Mouse (Mus musculus) gastrocnemius, postnatal 10 days (tissue): ENCODE results near the gene Usp29. TPM values are rescaled to one million over a fixed set of nuclear protein-coding genes. Genes with fewer than 3 reads are reported as not detected.

ENCODE experiments used
- DNase-seq: peaks from one replicate; pipeline ENCODE4 v3.0.0; 2021; ENCODE audit warnings: mixed read lengths
- long read RNA-seq, 2 experiments: library from polyadenylated mRNA; stranded (forward); transcript quantifications; one replicate each; pipeline ENCODE4 v2.0.0; 2021
- total RNA-seq, 2 experiments: library from RNA; stranded (reverse); gene quantifications; 2 replicates each; pipeline ENCODE4 v1.2.3; 2021

The Usp29 gene
- total RNA-seq, result 1 to 10 TPM; 5.9 to 6.5 TPM
- long read RNA-seq, experiment 1, partial matches to known transcripts, result 0 of 2 reads
- long read RNA-seq, experiment 1, other reads (novel, unspliced or antisense), result 2 of 2 reads
- long read RNA-seq, experiment 2, partial matches to known transcripts, result 0 of 3 reads
- long read RNA-seq, experiment 2, other reads (novel, unspliced or antisense), result 3 of 3 reads

GRCm38 (mm10) chr7:6730241-6730640, at the start of gene Usp29, which contains the start of gene Peg3:
Gene Usp29, plus strand, starts transcription at chr7:6730578.
Gene Peg3, minus strand, starts transcription at chr7:6730431.
- peak; percentile 83 for DNase-seq

- no peak for DNase-seq
These were observed 44.9 kb upstream of the Usp29 start for GRCm38 (mm10) chr7:6685511-6685910.

GRCm38 (mm10) chr7:6696241-6697045, 33.9 kb upstream of the Usp29 start, which contains the start of gene Zim1:
Gene Zim1, minus strand, starts transcription at chr7:6696450.
- peak; percentile 82 for DNase-seq

- no peak for DNase-seq
These were observed 31.1 kb upstream of the Usp29 start for GRCm38 (mm10) chr7:6699230-6699629.

- no peak for DNase-seq
These were observed 22.9 kb upstream of the Usp29 start for GRCm38 (mm10) chr7:6707416-6708015.

- DNase-seq, result no peak
These were observed 21.8 kb upstream of the Usp29 start for GRCm38 (mm10) chr7:6708451-6709180.

GRCm38 (mm10) chr7:6709396-6709795, 21.0 kb upstream of the Usp29 start:
- no peak for DNase-seq

GRCm38 (mm10) chr7:6727351-6728121, 2.8 kb upstream of the Usp29 start:
- peak; percentile 73 for DNase-seq

GRCm38 (mm10) chr7:6728263-6728931, 2.0 kb upstream of the Usp29 start:
- DNase-seq, result peak; percentile 79

- peak; percentile 94 for DNase-seq
These were observed 1.1 kb upstream of the Usp29 start for GRCm38 (mm10) chr7:6729061-6729817.

- no peak for DNase-seq
These were observed 423 bp downstream of the Usp29 start for GRCm38 (mm10) chr7:6730801-6731200.

- no peak for DNase-seq
These were observed 995 bp downstream of the Usp29 start for GRCm38 (mm10) chr7:6731373-6731772.

GRCm38 (mm10) chr7:6731930-6732329, 1.6 kb downstream of the Usp29 start:
- DNase-seq, result no peak

GRCm38 (mm10) chr7:6736060-6736459, 5.7 kb downstream of the Usp29 start:
- no peak for DNase-seq

GRCm38 (mm10) chr7:6744281-6744904, 14.0 kb downstream of the Usp29 start:
- DNase-seq, result no peak

- DNase-seq, result peak; percentile 53
These were observed 18.8 kb downstream of the Usp29 start for GRCm38 (mm10) chr7:6749196-6749595.

- no peak for DNase-seq
These were observed 23.1 kb downstream of the Usp29 start for GRCm38 (mm10) chr7:6753440-6753839.

- no peak for DNase-seq
These were observed 26.5 kb downstream of the Usp29 start for GRCm38 (mm10) chr7:6756777-6757291.

- no peak for DNase-seq
These were observed 29.3 kb downstream of the Usp29 start for GRCm38 (mm10) chr7:6759698-6760097.

GRCm38 (mm10) chr7:6760170-6760569, 29.8 kb downstream of the Usp29 start:
- DNase-seq, result no peak
